Mouse (Mus musculus) yolk sac, embryonic 10.5 days (tissue): ENCODE measurements at regions not wholly inside any gene's neighbourhood (a gene's known extent, or its start where the extent isn't known, plus 50 kb on each side); places are given as distances from the start of the nearest gene placed in this dataset.

ENCODE experiments used
- DNase-seq: peaks from one replicate; pipeline ENCODE4 v3.0.0-alpha.2; 2017; ENCODE audit warnings: low spot score

DNA sequence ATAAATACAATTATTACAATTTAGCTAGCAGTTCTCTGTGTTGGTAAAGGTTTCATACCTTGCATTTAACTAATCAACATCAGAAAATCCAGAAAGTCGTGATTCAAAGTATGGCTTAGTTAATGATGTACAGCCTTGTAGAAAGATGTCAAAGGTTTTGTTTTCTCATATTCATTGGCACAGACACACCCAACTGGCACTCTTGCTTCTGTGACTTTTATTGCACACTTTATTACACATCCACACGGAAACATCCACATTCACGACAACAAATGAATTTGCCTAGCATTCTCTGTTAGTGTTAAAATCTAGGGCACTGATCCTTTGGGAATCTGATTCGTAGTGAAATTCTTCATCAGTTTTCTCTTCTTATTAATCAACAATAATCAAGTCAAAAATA is 720.0 kb downstream of the Tns3 start:
- DNase-seq = no peak

DNA sequence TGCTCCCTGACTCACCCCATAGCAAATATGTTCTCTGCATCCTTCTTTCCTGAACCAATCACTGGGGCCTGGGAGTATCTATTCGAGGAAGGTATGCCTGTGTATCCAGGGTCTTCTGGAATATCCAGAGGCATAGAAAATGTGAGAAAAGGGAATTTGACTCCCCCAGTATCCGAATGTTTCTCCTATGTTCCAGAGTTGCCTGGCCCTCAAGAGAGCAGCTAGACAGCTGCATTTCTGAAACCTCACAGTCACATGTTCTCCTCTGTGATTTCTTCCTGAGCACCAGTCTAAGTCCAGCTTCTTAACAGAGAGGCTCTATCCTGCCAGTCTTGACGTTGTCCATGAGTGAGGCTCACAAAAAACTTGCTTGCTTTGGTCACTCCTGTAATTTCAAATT is 719.9 kb upstream of the Igfbp3 start:
- no peak for DNase-seq

DNA sequence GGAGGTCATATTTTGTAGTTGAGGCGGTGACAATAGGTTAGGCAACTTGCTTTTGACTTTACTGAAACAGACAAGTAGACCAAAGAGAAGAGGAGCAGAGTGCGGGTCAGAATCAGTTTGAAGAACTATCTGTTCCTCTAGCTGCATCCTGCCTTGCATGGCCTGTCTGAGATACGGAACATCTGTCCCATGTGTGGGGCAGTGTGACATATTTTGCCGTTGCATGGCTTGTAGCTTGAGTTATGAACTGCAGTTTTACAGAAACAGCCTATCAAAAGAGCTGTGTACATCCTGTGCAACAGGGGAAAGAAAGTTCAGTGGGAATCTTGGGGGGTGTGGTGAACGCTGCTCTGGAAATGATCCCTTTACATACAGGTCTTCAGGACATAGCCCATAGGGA is 718.9 kb upstream of the Igfbp3 start:
- no peak for DNase-seq

DNA sequence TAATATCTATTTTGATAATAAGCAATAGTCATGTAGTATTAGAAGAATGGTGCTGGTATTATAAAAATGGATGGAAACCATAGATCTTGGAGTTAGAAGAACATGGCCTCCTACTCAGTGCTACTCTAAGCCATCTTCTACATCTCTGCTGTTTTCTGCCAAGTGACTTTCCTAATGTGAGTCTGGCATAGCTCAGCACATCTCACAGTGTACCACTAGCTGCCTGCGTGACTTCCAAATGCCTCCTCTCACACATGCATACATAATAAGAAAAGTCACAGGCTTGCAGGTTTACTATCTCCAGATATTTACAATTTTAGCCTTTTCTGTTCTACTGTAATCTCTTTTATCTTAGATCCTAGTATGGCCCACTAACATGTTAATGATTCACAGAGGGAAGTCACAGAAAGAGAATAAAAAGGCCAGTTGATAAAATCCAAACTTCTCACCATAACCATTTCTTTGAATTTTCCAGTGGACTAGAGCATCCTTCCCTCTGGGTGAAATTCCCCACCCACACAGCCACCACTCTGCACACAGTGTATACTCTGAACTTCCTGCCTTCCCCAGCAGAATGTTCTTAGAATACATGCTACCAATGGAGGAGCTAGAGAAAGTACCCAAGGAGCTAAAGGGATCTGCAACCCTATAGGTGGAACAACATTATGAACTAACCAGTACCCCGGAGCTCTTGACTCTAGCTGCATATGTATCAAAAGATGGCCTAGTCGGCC is 717.5 kb upstream of the Igfbp3 start:
- no peak for DNase-seq

DNA sequence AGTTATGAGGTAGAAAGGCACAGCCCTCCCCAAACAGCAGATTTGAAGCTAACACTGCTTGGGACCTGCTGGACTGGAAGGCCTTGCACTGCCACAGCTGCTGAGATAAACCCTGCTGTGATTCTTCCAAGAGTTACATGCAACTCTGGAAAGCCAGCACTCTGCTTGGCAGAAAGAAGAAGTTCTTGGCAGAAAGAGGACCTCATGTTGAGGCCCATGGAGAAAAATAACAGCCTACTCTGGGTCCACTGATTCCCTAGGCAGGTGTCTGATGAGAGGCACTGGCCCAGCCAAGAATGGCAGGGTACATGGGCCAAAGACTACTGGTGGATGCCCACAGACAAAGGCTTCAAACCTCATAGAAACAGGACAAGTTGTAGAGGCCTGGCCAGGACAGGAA is 714.0 kb upstream of the Igfbp3 start:
- DNase-seq = no peak

DNA sequence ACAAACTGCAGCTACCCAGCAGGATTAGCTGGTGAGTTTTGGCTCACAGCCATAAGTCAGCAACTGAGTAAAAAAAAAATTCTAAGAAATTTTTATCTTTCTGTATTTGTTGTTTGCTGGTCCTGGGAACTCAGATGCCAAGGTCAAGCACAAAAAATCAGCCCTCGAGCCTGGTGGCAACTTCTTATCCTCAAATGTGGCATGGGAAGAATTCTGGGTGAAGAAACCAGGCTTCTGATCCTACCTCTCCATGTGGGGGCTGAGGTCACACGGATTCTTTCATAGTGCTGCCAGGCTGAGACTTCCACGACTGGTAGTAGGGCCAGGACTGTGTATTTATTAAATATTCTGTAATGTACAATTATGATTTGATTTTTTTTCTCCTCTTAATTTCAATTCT is 698.3 kb upstream of the Igfbp3 start:
- DNase-seq = no peak

DNA sequence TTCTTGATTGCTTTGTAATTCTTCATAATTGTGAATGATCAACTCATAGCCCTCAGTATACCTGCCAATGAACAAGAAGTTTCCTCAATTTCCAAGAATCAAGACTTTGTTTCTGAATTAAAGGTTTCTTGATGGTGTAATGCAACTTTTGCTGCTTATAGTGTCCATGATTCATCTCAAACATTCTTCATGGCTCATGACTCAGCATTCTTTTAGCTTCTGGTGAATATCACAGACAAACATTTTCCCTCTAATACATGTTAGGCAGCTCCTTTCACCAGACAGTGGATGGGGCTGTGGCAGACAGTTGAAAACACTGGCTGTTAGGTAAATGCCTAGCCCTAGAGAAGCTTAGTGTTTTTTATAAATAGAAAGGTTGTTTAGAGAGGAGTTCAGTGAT is 686.5 kb upstream of the Igfbp3 start:
- DNase-seq = peak; percentile 28

DNA sequence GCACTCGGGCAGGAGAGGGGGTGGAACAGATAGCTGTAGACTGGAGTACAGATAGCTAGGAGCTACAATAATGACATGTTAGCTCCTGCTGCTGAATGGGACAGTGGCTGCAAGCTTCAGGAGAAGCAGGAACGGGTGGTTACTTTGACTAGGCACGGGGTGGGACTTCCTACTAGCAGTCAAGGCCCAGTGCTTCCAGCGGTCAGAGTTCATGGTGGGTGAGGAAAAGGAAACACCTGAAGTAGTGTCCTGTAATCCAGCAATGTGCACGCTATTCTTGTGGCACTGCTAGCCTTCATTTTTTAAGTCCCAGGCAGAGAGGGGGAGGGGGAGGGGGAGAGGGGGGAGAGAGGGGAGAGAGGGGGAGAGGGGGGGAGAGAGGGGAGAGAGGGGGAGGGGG is 684.5 kb upstream of the Igfbp3 start:
- no peak for DNase-seq

DNA sequence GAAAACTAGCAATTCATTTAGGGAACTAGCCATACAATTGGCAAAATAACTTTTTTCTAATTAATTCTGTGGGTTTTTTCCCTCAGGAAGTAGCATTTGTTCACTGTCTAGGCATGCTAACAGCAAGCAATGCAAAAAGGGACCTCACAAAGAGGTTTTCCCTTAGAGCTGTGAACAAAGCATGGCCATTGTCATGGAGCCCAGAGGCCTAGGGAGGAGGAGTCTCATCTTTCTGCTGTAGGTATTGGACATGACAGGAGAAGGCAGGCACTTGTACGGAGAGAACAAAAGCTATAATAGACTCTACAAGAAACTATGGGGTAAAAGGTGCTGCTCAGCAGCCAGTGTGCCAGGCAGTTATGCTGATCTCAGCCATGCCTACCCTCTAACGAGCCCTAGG is 666.8 kb upstream of the Igfbp3 start:
- DNase-seq = no peak

DNA sequence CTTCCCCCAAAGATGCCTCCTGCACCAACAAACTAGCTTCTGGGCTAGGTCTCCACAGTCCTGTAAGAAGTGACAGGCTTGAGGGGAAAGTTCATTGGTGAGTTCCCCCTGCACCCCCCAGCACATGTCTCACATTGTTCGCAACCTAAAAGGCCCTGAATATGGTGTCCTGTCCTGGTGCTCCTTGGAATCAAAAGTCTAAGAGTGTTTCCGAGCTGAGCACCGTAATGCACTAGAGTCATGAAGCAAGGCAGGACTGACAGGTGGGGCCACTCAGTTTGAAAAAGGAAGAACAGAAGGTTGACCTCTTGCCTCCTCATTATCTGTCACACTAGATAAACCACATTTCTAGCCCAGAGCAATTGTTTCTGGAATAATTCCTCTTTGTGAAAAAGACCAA is 650.4 kb upstream of the Igfbp3 start:
- no peak for DNase-seq

DNA sequence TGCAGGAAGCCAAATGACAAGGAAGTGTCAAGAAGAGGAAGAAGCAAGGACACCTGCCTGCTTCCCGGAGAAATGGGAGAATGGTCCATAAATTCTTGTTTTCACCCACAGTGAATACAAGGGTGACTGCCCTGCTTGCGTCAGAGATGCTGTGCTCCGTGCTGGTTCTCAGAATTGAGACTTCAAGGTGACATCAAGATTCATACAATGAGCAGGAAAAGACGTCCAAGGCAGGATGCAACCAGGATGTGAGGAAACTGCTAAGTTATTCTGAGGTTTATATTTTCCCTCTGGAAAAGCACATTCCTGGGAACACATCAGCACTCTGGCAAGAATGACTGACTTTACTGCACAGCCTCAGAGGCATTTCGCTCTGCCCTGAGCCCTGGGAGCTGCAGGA is 650.0 kb upstream of the Igfbp3 start:
- DNase-seq = peak; percentile 13

DNA sequence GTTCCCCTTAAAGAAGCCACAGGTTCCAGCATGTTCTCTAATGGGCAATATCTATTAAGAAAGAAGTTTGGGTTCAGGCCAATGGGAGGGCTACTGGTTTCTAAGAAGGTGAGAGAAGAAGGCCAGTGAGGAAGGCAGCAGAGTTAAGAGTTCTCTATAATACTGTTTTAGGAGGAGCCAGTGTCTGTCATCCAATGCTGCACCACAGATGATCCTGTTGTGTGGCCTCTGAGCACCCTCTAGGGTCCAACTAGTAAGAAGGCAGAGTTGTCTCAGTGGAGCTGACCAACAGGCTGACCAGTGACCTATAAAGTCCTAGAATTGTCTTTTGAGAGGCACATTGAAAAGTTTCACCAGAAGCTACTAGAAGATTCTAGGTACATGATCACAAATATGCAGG is 648.8 kb upstream of the Igfbp3 start:
- no peak for DNase-seq

DNA sequence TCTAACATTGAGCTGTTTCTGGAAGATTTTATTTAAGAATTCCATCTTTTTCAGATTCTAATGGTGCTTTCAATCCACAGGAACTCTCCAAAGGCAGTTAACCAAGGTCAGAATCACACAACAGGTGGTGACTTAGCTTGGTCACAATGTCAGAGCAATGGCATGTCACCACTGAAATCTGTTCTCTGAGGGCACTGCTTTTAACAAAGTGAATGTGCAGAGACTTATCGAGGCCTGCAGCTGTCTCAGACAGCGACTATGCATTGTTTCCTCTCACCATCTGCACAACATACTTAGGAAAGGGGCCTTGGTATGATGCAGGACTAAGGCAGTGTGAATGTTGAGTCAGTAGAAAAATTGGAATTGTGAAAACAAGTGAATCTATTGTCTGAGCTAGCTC is 638.9 kb upstream of the Igfbp3 start:
- DNase-seq = no peak

DNA sequence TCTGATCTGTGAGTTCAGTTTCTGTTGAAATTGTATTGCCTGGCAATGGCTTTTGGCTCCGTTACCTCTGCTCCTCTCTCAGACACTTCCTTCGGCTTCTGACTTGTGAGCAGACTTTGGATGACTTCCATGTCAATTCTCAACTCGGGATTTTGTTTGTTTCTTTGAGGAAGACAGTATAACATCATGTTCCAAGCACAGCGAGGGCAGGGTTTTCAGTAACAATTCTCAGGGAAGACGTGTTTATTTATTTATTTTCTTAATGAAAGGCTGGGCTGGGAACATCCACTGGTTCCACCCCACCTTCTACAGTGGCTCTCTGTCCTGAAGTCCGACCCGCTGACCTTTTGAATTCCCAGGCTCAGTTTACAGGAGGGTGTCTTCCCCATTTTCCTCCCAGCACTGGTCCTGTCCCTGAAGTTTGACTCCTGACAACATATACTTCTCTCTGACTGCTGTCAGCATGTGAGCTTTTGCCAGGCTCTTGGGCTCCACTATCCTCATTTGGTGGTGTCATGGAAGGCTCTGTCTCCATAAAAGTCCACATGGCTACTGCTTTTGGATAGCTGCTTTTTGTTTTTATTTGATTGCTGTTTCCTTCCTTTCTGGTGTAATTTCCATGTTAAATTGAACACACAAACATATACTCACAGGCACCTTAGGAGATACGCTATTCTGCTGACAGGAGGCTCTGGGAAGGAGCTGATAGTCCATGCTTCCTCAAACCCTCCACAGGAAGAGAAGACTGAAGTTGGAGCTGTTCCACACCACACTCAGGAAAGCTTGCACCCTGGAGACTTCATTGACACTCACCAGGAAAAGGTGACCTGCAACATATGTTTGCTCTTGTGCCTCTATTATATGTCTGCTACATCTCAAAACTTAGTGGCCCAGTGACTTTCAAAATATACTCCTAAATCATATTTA is 624.9 kb upstream of the Igfbp3 start:
- DNase-seq = no peak

DNA sequence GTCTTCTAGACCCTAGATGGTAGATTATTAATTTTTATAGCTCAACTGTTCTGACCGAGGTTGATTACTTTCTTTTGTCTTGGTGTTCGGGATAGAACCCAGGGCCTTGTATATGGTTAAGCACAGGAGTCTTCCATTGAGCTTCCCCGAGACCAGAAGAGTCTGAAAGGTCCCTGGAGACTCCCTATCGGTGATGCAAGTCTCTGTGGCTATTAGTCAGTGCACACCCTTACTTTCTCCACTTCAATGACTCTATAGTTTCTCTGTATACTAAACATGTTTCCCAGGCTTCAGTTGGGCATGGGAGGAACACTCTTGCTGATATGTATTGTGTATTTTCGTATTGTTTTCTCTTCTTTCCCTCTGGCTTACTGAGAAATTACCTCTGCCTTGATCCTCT is 623.8 kb upstream of the Igfbp3 start:
- DNase-seq = no peak

DNA sequence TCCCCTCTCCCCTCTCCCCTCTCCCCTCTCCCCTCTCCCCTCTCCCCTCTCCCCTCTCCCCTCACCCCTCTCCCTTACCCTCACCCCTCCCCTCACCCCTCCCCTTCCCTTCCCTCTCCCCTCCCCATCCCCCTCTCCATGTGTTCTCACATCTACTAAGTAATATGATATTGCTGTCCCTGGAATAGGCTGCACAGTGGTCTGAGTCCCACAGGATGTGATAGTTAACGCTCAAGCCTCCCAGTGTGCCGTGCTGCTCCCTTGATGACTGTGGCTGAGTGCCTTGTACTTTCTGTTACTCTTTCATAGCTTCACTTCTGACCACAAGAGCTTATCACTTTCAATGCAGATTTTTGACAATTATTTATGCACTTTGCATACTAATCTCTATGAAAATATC is 620.4 kb upstream of the Igfbp3 start:
- DNase-seq = no peak

DNA sequence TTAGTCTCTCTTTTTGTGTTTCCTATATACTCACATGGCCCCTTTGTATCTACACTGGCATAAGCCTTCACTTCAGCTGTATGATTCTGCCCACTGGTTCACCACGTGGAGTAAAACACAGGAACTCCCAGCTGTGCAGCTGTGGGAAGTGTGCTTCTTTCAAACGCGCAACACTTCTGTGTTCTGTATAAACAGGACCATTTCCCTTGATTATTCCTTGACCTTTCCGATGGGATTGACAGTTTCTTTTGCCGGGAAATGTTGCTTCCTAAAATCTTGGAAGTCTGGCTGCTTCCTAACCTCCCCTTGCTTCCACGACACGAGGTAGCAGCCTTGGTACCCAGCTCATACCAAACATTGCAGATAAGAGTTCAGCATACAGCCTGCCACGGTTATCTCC is 618.7 kb upstream of the Igfbp3 start:
- no peak for DNase-seq

DNA sequence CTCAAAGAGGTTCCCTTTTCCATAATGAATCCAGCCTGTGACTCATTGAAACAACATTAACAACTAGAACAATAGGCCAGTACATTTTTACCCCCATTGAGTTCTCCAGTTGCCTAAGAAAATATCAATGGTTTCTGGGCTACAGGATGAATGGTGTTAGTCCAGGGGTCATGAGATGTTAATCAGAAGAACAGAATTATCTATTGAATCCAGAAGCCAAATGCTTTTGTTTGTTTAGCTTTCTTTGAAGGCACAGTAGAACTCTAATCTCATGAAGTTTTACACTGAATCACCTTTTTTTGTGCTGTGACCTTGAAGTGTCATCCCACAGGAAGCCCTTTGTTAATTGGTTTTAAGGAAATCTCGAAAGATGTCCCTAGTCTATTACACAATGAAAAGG is 616.0 kb upstream of the Igfbp3 start:
- no peak for DNase-seq

DNA sequence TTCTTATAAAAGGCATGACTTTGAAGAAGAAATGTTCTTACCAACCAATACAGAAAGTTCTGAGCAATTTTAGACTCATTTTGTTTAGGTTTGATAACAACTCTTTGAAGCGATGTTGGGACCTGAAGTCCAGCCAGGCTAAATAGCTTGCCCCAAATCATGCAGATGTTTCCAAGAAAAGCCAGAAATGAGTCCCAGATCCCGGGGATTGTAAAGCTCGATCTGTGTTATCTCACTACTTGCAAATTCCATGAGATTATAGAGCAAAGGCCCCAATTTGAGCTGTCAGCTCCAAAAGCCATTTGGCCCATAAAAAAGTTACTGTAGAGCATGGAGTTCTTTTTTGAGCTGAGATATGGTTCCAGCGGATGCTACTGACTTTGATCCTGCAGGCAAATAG is 614.3 kb upstream of the Igfbp3 start:
- DNase-seq = no peak

DNA sequence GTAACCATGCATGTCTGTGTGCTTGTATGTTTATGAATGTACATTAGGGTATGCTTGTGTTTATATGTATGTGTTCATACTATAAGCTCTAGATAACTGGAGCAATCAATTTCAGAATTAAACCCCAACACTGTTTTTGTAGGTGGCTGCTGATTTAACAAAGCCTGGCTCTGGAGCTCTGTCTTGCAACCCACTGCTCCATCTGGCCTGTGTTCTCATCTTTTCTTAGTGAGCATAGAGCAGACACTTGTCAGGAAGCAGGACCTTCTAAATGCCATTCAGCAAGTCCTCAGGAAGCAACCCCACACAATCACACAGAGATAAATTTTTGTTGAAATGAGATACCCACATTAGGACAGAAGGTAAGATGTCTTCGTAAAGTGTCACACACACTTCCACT is 613.7 kb upstream of the Igfbp3 start:
- DNase-seq = no peak

DNA sequence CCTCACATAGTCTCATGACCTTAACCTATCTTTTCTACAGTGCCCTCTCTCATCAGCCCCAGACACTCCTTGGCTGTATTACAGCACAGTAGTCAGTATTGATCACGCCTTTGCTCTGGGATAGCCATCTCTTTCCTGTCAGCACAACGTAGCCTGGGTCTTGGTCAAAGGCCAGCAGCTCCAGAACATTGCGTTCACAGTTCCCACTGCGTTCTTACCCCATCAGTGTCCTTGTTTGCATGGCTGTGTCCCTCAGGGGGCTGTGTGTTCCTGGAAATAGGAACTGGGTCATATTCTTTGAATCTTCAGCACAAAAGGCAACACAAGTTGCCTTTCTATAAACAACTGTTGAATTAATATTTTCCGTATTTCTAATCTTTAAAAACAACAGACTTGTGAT is 602.0 kb upstream of the Igfbp3 start:
- DNase-seq = no peak

DNA sequence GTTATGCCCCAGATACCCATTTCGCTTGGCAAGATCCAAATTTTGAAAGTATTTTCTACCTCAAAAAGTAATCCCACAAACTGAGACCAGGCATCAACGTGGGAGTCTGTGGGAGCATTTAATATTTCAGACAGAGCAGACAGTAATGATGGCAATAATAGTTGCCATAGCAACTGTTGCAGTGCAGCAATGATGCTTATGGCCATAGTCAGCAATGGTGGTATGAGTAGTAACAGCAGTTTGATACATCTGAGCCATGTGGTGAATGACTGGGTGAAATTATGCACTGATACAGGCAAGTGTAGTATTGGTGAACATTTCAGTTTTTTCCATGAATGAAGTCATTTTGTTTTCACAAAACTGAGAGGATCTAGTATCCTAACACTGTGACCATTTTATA is 600.8 kb upstream of the Igfbp3 start:
- DNase-seq = no peak

DNA sequence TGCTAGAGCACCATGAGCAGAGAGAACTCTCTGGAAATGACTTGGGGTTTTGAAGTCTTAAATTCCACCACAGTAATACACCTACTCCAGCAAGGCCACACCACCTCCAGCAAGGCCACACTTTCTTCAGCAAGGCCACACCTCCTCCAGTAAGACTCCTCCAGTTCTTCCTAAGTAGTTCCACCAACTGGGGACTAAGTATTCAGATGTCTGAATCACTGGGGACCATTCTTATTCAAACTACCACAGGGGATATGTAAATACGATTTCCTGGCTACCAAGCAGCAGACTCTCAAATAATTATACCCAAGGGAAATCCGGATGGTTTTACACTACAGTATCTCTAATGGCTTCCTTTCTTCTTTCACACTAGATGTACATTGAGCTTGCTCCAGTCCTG is 598.7 kb upstream of the Igfbp3 start:
- no peak for DNase-seq

DNA sequence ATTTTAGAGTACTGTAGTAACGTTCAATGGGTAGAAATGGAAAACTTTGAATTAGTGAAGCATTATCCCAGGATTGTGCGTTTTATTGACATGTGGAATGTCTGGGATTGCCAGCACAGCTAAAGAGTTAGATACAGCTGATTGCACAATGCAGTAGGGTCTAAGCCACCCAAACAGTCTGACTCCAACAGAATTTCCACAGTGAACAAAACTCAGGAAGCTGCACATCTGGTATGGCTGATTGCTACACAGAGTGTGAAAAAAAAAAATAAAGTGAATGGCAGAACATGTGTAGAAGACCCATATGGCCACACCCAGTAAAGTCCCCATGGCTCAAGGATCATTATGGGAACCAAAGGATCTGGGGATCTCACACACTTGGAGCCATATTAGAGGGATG is 596.0 kb upstream of the Igfbp3 start:
- no peak for DNase-seq
